Mouse (Mus musculus) limb, embryonic 11.5 days (tissue): ENCODE data around the gene Tob1. TPM values are rescaled to one million over a fixed set of nuclear protein-coding genes. Genes with fewer than 3 reads are reported as not detected.

Source experiments
- ATAC-seq: fragments of 200-750 bp; cut with Nextera tagmentation; 2 replicates; pipeline ENCODE4 v1.8.0; 2017; ENCODE audit warnings: low read depth; ENCODE audit not compliant: insufficient number of reproducible peaks, low FRiP score, low TSS enrichment
- DNase-seq: peaks from one replicate; pipeline ENCODE4 v3.0.0-alpha.2; 2015; ENCODE audit warnings: low spot score
- H3K27ac ChIP-seq: fragments of 300-500 bp; sonication (generic); replicated peaks from 2 replicates; pipeline ENCODE4 v1.5.1; 2014; ENCODE audit warnings: low read depth, mild to moderate bottlenecking, low read length
- H3K27me3 ChIP-seq: fragments of 300-500 bp; sonication (generic); 2 replicates; pipeline ENCODE4 v1.6.1; 2014; ENCODE audit warnings: mild to moderate bottlenecking, low read length, mixed read lengths; ENCODE audit not compliant: control insufficient read depth, insufficient read depth
- H3K36me3 ChIP-seq: fragments of 300-500 bp; sonication (generic); 2 replicates; pipeline ENCODE4 v1.6.1; 2014; ENCODE audit warnings: mild to moderate bottlenecking, low read length, moderate library complexity, mixed read lengths; ENCODE audit not compliant: control insufficient read depth, insufficient read depth
- H3K4me1 ChIP-seq: fragments of 300-500 bp; sonication (generic); 2 replicates; pipeline ENCODE4 v1.6.1; 2014; ENCODE audit warnings: low read length, mixed read lengths; ENCODE audit not compliant: control insufficient read depth, insufficient read depth
- H3K4me2 ChIP-seq: fragments of 300-500 bp; sonication (generic); 2 replicates; pipeline ENCODE4 v1.6.1; 2014; ENCODE audit warnings: low read depth, mild to moderate bottlenecking, moderate library complexity; ENCODE audit not compliant: severe bottlenecking
- H3K4me3 ChIP-seq: fragments of 300-500 bp; sonication (generic); 2 replicates; pipeline ENCODE4 v1.5.1; 2014; ENCODE audit warnings: low read depth, low read length
- H3K9ac ChIP-seq: fragments of 300-500 bp; sonication (generic); 2 replicates; pipeline ENCODE4 v1.6.1; 2014; ENCODE audit warnings: mild to moderate bottlenecking, low read length
- H3K9me3 ChIP-seq: fragments of 300-500 bp; sonication (generic); 2 replicates; pipeline ENCODE4 v1.6.1; 2016; ENCODE audit warnings: low read length; ENCODE audit not compliant: control insufficient read depth
- WGBS: fragments of 180-500 bp; shearing (Covaris S2); extraction: QIAGEN DNeasy Blood & Tissue Kit; methylation state at CpG from one replicate; pipeline ENCODE4 v1.1.7; 2014; 5-methylcytosine and 5-hydroxymethylcytosine counted together
- polyA plus RNA-seq: library from polyadenylated mRNA; unstranded; fragments of >200 nt; fragmentation: Nextera tagmentation; extraction: Ambion mirVana; gene quantifications from 2 replicates; pipeline ENCODE4 v1.2.1, GENCODE M21; 2014

The Tob1 gene
- polyA plus RNA-seq, 1 experiment from 2014 or later: 31.8 TPM

DNA sequence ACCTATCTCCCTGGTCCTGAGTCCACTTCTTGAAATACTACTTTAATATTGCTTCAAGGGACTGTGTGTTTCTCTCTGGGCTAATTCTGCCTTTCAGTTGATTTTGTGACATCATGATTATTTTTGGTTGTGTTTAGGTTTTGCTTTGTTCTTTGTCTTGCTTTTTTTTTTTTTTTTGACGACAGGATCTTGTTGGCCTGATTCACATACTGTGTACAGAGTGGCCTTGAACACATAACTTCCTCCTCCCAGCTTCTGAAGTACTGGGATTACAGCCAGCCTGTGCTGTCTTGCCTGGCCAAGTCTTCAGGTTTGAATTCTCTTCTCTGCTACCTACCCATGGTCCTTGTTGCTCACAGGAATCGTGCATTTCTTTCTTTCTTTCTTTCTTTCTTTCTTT is 27.6 kb upstream of the Tob1 start:
- DNase-seq (no peak), ATAC-seq (no peak)

DNA sequence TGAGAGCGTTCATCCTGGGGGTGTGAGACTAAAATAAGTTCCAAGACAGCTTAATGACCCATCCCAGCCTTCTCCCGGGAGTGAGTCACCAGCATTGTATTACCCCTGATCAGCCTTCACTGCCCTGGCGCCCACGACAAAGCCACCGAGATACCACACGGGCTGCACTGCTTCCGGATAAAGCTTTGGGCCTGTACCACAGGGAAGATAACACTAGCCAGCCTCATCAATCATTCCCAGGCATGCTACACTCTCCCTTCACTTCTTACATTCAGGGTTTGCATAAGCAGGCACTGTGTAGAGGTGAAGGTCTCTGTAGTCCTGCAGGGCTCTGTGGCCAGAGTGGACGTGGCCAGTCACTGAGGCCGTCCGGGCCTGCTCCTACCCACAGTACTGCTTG is 21.7 kb upstream of the Tob1 start:
- Histone ChIP-seq H3K4me2 (no peak overlapping the region), H3K4me1 (no peaks in the 10 kb centered on the region), H3K27ac (no peak overlapping the region), H3K36me3 (no peaks in the 10 kb centered on the region), H3K9me3 (no peaks in the 10 kb centered on the region), H3K27me3 (no peaks in the 10 kb centered on the region), H3K4me3 (no peak overlapping the region), H3K9ac (no peak overlapping the region)
- ATAC-seq: no peak; the same call in 1 of the 2 replicates
- no peak for DNase-seq
- WGBS: 68% methylated on average over 10 of the region's 10 CpGs

More for the DNA sequence above, 27.6 kb upstream of the Tob1 start:
- Histone ChIP-seq H3K27ac (no peak overlapping the region), H3K4me2 (no peak overlapping the region), H3K27me3 (no peaks in the 10 kb centered on the region), H3K9me3 (no peaks in the 10 kb centered on the region), H3K4me3 (no peak overlapping the region), H3K36me3 (no peaks in the 10 kb centered on the region), H3K4me1 (no peaks in the 10 kb centered on the region), H3K9ac (no peak overlapping the region)
- 83% methylated on average over 2 of the region's 2 CpGs for WGBS

DNA sequence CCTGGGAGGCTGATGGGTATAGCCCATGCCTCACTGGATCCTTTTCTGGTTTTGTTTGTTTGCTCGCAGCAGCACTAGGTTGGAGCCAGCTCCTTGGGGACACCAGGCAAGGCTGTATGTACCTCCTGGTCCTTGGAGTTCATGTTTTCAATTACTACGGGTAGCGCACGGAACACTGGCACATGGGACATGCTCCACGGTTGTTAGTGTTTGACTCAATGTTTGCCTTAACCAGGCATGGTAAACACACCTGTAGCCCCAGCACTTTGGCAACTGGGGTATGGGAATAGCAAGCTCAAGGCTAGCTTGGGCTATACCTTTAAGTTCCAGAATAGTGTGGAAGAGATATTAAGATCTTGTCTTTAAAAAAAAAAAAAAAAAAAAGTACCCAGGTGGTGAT is 20.6 kb upstream of the Tob1 start:
- no peak for ATAC-seq
- Histone ChIP-seq H3K4me2 (no peak overlapping the region), H3K27ac (no peak overlapping the region)

DNA sequence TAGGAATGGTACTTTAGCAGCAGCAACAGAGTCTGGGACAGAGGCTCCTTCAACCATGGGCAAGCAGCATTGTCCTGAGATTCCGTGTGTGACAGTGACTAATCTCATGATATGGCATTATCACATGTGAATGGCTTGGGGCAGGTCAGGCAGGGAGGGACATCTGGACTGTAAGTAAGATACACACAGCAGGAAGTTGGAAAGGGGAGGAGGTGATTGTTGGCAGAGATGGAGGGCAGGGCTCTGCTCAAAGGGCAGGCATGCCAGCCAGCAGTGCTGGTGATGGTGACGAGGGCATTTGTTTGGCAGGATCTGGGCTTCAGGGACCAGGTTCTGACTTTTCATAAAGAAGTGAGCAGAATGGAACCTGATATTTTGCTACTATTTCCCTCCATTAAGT is 18.1 kb upstream of the Tob1 start:
- no peak overlapping the region for H3K9ac ChIP-seq
- no peak overlapping the region for H3K4me2 ChIP-seq
- H3K4me1 ChIP-seq: no peaks in the 10 kb centered on the region
- H3K27me3 ChIP-seq: no peaks in the 10 kb centered on the region
- H3K36me3 ChIP-seq: no peaks in the 10 kb centered on the region
- no peak for ATAC-seq
- H3K9me3 ChIP-seq: no peaks in the 10 kb centered on the region
- no peak overlapping the region; the same call in 1 of the 2 replicates for H3K27ac ChIP-seq
- H3K4me3 ChIP-seq: no peak overlapping the region
- DNase-seq: no peak
- 85% methylated on average over 2 of the region's 2 CpGs for WGBS

More for the DNA sequence above, 20.6 kb upstream of the Tob1 start:
- 81% methylated on average over 5 of the region's 5 CpGs for WGBS
- no peaks in the 10 kb centered on the region for H3K27me3 ChIP-seq
- no peaks in the 10 kb centered on the region for H3K4me1 ChIP-seq
- no peaks in the 10 kb centered on the region for H3K36me3 ChIP-seq
- no peak overlapping the region for H3K9ac ChIP-seq
- H3K4me3 ChIP-seq: no peak overlapping the region
- no peaks in the 10 kb centered on the region for H3K9me3 ChIP-seq
- no peak for DNase-seq

DNA sequence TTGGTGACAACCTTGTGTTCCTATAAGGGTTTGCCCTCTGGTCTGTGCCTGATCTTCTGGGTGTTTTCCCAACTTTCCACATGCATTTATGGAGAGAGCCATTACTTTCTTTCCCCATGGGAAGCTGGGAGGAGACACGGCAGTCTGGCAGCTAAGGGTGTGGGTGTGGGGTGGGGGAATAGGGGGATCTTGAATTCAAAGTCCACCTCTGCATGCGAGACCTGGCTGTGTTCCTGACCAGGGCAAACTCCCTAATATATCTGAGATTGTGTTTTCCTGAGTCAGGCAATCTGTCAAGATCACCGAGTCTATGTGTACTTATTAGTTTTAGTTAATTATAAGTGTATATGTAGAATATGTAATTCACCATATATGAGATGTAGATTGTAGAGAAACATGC is 14.9 kb upstream of the Tob1 start:
- DNase-seq (no peak), ATAC-seq (no peak)
- Histone ChIP-seq H3K4me3 (no peak overlapping the region), H3K4me1 (no peaks in the 10 kb centered on the region), H3K36me3 (no peaks in the 10 kb centered on the region), H3K27me3 (no peaks in the 10 kb centered on the region), H3K4me2 (no peak overlapping the region), H3K9me3 (no peaks in the 10 kb centered on the region), H3K9ac (no peak overlapping the region), H3K27ac (no peak overlapping the region)
- 77% methylated on average over 3 of the region's 3 CpGs for WGBS

DNA sequence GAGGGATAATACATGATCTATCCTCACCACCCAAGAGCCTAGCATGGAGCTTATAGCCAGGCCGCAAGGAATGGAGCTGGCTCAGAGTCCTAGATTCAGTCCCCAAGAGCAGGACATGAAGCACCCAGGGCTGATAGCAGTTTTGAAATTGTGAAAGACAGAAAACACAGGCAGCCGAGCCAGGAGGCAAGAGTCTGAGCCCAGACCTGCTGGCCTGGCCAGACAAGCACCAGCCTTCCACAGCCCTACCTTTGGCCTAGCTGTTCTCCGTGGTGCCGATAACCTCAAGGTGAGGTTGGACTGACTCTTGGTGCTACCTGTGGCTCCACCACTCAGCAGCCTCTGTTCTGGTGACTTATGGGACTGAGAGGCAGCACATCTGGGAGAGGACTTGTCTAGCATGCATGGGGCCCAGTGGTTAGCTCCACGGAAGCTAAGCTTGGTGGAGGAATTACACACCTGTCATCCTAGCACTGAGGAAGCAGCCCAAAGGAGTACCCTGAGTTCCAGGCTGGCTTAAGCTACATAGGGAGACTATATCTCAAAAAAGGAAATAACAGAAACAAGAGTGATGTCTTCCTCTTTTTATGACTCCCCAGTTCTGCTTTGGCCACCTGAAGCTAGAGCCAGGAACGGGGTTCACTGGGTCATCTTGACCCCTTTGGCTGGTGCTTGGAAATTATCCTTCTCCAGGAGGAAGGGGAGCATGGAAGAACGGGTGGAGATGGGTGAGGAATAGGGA is 12.7 kb upstream of the Tob1 start:
- no peak overlapping the region for H3K4me3 ChIP-seq
- H3K27me3 ChIP-seq: no peaks in the 10 kb centered on the region
- no peak overlapping the region for H3K27ac ChIP-seq
- H3K4me1 ChIP-seq: no peaks in the 10 kb centered on the region
- ATAC-seq (no peak), DNase-seq (no peak)
- WGBS: 84% methylated on average over 7 of the region's 7 CpGs
- H3K9ac ChIP-seq: no peak overlapping the region
- H3K9me3 ChIP-seq: no peaks in the 10 kb centered on the region
- H3K36me3 ChIP-seq: no peaks in the 10 kb centered on the region
- no peak overlapping the region for H3K4me2 ChIP-seq

DNA sequence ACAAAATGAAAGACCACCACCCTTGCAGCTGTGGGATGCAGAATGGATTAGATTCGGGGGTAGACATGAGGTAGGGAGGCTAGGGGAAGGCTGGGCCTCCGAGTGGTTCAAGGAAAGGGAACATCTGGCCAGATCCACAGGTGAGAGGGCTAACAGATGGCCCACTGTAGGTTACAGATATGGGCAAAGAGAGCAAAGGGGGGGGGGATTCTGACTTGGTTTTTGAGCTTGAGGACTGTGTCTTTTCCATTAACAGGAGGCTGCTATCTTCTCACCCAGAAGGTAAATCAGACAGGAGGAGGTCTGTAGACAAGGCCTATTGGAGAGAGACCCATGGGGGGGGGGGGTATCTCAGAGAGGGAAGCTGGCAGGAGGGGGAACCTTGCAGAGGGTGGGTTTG is 11.5 kb upstream of the Tob1 start:
- H3K9ac ChIP-seq: no peak overlapping the region
- H3K4me3 ChIP-seq: no peak overlapping the region
- H3K4me1 ChIP-seq: no peaks in the 10 kb centered on the region
- no peak overlapping the region for H3K27ac ChIP-seq
- DNase-seq (no peak), ATAC-seq (no peak)
- H3K36me3 ChIP-seq: no peaks in the 10 kb centered on the region
- H3K9me3 ChIP-seq: no peaks in the 10 kb centered on the region
- H3K27me3 ChIP-seq: no peaks in the 10 kb centered on the region
- 75% methylated on average over 2 of the region's 2 CpGs for WGBS
- H3K4me2 ChIP-seq: no peak overlapping the region

DNA sequence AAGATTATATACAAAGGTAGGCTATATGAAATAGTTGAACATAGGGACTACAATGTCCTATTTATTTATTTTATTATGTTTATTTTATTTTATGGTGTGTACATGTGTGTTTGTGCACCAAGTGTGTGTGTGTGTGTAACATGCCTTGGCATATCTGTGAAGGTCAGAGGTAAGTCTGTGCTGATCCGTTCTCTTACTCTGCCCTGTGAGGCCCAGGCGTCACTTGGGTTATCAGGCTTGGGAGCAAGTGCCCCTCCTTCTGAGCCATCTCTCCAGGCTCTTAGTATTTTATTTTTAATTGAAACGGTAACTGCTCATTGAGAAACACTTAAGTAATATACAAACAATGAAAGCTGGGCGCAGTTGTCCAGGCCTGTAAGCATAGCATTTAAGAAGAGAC is 10.8 kb upstream of the Tob1 start:
- 85% methylated on average over 4 of the region's 4 CpGs for WGBS
- no peak overlapping the region for H3K4me2 ChIP-seq
- no peak overlapping the region for H3K9ac ChIP-seq

DNA sequence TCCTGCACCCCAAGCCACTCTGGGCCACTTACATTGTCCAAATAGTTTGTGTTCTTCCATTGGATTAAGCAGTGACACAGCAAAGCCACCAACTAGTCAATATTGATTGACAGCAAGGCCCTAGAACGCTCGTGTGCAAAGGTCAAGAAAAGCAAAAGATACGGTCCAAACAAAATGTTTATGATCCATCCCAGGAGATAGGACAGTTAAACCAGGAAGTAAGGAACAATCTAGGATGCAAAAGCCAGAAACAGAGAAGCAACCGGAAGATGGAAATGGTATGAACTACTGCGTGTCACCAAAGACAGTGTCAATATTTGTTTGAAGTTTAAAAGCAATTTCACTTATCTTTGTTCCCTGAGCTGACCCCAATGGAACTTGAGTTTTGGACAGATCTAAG is 9.1 kb upstream of the Tob1 start:
- no peak overlapping the region for H3K27ac ChIP-seq
- H3K4me2 ChIP-seq: no peak overlapping the region
- 94% methylated on average over 5 of the region's 5 CpGs for WGBS
- H3K4me1 ChIP-seq: no peaks in the 10 kb centered on the region
- H3K27me3 ChIP-seq: 0 out of 2 replicates have a peak, but pooled peaks cover 2% of the 10 kb centered on the region
- ATAC-seq (no peak), DNase-seq (no peak)
- no peak overlapping the region for H3K9ac ChIP-seq
- H3K36me3 ChIP-seq: no peaks in the 10 kb centered on the region
- H3K4me3 ChIP-seq: no peak overlapping the region
- H3K9me3 ChIP-seq: no peaks in the 10 kb centered on the region

More for the DNA sequence above, 10.8 kb upstream of the Tob1 start:
- no peak overlapping the region for H3K4me3 ChIP-seq
- DNase-seq (no peak), ATAC-seq (no peak)
- no peaks in the 10 kb centered on the region for H3K4me1 ChIP-seq
- H3K27me3 ChIP-seq: no peaks in the 10 kb centered on the region
- no peaks in the 10 kb centered on the region for H3K36me3 ChIP-seq
- H3K27ac ChIP-seq: no peak overlapping the region
- no peaks in the 10 kb centered on the region for H3K9me3 ChIP-seq
